Mouse (Mus musculus) embryonic facial prominence, embryonic 11.5 days (tissue): ENCODE measurements at regions not wholly inside any gene's neighbourhood (a gene's known extent, or its start where the extent isn't known, plus 50 kb on each side); places are given as distances from the start of the nearest gene placed in this dataset.

Source experiments
- ATAC-seq: fragments of 200-750 bp; cut with Nextera tagmentation; replicated peaks from 2 replicates; pipeline ENCODE4 v1.8.0; 2017; ENCODE audit warnings: low read depth; ENCODE audit not compliant: insufficient number of reproducible peaks, low FRiP score, low TSS enrichment
- DNase-seq: peaks from one replicate; pipeline ENCODE4 v3.0.0-alpha.2; 2015; ENCODE audit warnings: low spot score
- H3K27ac ChIP-seq: fragments of 300-500 bp; sonication (generic); replicated peaks from 2 replicates; pipeline ENCODE4 v1.5.1; 2014; ENCODE audit warnings: mild to moderate bottlenecking, low read depth, low read length, control low read depth
- H3K27me3 ChIP-seq: fragments of 300-500 bp; sonication (generic); 2 replicates; pipeline ENCODE4 v1.6.1; 2014; ENCODE audit warnings: mild to moderate bottlenecking, low read length, moderate library complexity, mixed read lengths; ENCODE audit not compliant: control insufficient read depth, insufficient read depth
- H3K36me3 ChIP-seq: fragments of 300-500 bp; sonication (generic); replicated peaks from 2 replicates; pipeline ENCODE4 v1.6.1; 2014; ENCODE audit warnings: low read depth, mild to moderate bottlenecking, low read length, moderate library complexity, mixed read lengths; ENCODE audit not compliant: control insufficient read depth, insufficient read depth
- H3K4me1 ChIP-seq: fragments of 300-500 bp; sonication (generic); 2 replicates; pipeline ENCODE4 v1.6.1; 2014; ENCODE audit warnings: low read length, mixed read lengths; ENCODE audit not compliant: control insufficient read depth, insufficient read depth
- H3K4me2 ChIP-seq: fragments of 300-500 bp; sonication (generic); 2 replicates; pipeline ENCODE4 v1.6.1; 2014; ENCODE audit warnings: low read depth, mild to moderate bottlenecking, control low read depth, low read length, moderate library complexity
- H3K4me3 ChIP-seq: fragments of 300-500 bp; sonication (generic); 2 replicates; pipeline ENCODE4 v1.5.1; 2014; ENCODE audit warnings: low read depth, low read length, control low read depth
- H3K9ac ChIP-seq: fragments of 300-500 bp; sonication (generic); replicated peaks from 2 replicates; pipeline ENCODE4 v1.6.1; 2014; ENCODE audit warnings: mild to moderate bottlenecking, control low read depth, low read length
- H3K9me3 ChIP-seq: fragments of 300-500 bp; sonication (generic); replicated peaks from 2 replicates; pipeline ENCODE4 v1.6.1; 2016; ENCODE audit warnings: mild to moderate bottlenecking, low read length, inconsistent platforms, mixed read lengths; ENCODE audit not compliant: control insufficient read depth
- WGBS: fragments of 180-500 bp; shearing (Covaris S2); extraction: QIAGEN DNeasy Blood & Tissue Kit; methylation state at CpG from one replicate; pipeline ENCODE4 v1.1.7; 2014; 5-methylcytosine and 5-hydroxymethylcytosine counted together

DNA sequence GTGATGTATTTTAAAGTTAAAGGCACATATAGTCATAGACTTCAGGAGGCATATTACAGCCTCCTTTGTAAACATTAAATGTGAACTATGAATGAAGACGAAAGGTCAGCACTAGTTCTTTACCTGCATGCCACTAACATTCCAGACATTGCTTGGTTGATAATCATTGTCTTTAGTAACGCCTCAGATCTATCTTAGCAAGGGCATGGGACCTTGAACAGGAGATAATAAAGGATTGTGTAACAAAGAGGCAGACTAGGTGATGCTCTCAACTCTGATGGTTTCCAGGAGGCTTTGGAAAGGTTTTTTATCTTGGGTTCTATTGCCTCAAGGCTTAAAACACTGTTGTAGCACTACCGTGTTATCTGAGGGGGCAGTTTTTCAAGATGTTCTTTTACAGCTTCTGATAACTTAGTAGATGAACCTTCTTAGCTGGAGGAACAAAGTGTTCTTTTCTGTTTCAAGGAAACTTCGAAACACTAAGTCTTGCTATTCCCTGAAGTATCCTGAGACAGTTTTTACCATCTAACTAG is 82.9 kb upstream of the Tent5a start:
- Histone ChIP-seq H3K36me3 (no peaks in the 10 kb centered on the region), H3K9ac (no peak overlapping the region), H3K4me1 (no peaks in the 10 kb centered on the region), H3K4me3 (no peak overlapping the region), H3K9me3 (no peaks in the 10 kb centered on the region), H3K4me2 (no peak overlapping the region), H3K27me3 (no peaks in the 10 kb centered on the region), H3K27ac (no peak overlapping the region)
- 74% methylated on average over 4 of the region's 4 CpGs for WGBS
- DNase-seq, result no peak
- ATAC-seq, result no peak

DNA sequence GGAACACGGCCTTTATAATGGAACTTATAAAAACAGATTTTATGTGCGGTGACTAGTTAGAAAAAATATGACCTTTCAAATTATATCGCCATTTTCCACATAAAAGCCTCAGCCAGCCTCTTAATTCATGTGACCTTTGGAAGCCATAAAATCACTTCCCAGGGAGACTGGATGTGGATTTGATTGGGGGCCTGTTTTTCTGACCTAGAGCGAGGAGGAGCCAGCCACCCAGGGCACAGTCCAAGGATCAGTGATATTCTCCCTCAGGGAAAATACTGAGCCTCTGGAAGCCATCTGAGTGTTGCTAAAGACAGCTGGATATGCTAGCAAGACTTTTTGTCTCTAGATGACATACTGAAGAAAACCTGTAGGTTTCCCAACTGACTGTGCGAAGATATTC is 81.3 kb upstream of the Tent5a start:
- Histone ChIP-seq H3K27me3 (no peaks in the 10 kb centered on the region), H3K27ac (no peak overlapping the region), H3K4me1 (no peaks in the 10 kb centered on the region), H3K4me2 (no peak overlapping the region), H3K9me3 (no peaks in the 10 kb centered on the region), H3K4me3 (no peak overlapping the region), H3K36me3 (no peaks in the 10 kb centered on the region), H3K9ac (no peak overlapping the region)
- 65% methylated on average over 5 of the region's 5 CpGs for WGBS
- no peak for ATAC-seq
- no peak for DNase-seq

DNA sequence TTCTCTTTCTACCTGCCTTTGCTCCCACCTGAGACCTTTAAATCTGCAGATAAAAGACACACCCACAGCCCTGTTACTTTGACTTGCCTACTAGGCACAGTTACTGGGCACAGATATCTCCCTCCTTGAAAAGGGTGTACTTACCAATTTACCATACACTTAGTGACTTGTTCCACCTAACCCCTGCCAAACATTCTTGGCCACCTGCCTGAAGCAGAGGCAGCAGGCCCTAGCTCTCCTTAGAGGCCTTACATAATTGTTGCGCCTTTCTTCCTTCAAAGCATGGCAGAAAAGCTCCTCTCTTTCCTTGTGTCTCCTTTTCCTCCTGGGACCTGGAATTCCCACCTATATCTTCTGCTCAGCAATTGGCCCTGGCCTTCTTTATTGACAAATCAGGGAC is 80.4 kb upstream of the Tent5a start:
- no peaks in the 10 kb centered on the region for H3K36me3 ChIP-seq
- H3K4me3 ChIP-seq, result no peak overlapping the region
- DNase-seq (no peak), ATAC-seq (no peak)
- no peak overlapping the region for H3K4me2 ChIP-seq
- H3K27ac ChIP-seq, result no peak overlapping the region
- H3K27me3 ChIP-seq, result no peaks in the 10 kb centered on the region
- no peaks in the 10 kb centered on the region for H3K4me1 ChIP-seq
- H3K9ac ChIP-seq, result no peak overlapping the region
- WGBS, result 100% methylated on average over 1 of the region's 1 CpGs
- no peaks in the 10 kb centered on the region for H3K9me3 ChIP-seq

DNA sequence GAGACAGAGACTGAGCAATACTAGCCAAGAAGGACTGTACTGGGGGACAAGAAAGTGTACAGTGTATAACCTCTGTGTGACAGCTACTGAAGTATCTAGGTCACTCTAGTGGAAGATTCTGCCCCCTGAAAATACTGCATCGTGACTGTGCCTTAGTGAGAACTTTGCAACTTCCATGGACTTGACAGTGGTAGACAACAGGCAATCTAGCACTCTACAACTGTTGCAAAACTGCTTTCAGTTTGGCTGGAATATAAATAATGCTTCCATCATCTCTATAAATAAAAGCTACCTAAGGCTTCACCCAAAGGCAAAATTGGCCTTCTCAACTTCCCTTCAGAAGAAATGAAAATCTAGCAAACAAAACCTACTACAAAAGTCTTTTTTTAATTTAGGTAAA is 74.6 kb upstream of the Tent5a start:
- no peak overlapping the region for H3K4me2 ChIP-seq
- no peak overlapping the region for H3K4me3 ChIP-seq
- H3K36me3 ChIP-seq, result no peaks in the 10 kb centered on the region
- no peak overlapping the region for H3K9ac ChIP-seq
- H3K9me3 ChIP-seq, result no peaks in the 10 kb centered on the region
- DNase-seq (no peak), ATAC-seq (no peak)
- WGBS, result 87% methylated on average over 1 of the region's 1 CpGs
- H3K27me3 ChIP-seq, result no peaks in the 10 kb centered on the region
- H3K27ac ChIP-seq, result no peak overlapping the region
- no peaks in the 10 kb centered on the region for H3K4me1 ChIP-seq

DNA sequence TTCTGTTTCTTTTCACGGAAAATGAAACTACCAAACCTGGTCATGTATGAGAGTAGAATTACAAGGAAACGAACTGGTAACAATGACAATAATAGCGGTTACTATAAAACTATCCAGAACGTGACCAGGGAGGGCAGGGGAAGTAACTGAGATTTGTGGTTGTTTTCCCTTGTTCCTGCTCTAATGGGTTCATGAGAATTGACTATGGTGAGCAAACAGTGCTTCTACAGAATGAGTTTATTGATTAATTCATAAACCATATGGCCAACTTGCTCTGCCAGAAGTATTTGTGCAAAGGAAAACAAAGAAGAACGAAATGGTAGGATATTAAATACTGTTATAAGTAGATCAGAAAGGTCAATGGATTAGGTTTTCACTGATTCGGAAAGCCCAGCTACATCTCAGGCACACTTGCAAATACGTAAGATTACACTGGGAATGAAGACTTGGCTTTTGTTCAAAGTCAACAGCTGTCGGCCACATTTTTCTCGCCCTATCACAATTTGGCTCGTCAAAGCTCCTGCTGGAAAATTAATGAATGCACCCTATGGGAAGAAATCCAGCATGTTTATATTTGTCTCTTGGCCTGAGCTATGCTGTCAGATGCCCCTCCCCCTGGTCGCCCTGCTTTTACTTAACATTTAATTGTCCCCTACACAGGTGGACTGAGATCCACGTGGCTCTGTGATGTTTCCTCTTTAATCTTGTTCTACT is 73.6 kb upstream of the Tent5a start:
- H3K36me3 ChIP-seq, result no peaks in the 10 kb centered on the region
- 71% methylated on average over 12 of the region's 12 CpGs for WGBS
- no peak overlapping the region for H3K9ac ChIP-seq
- no peak for DNase-seq
- no peaks in the 10 kb centered on the region for H3K4me1 ChIP-seq
- H3K4me3 ChIP-seq, result no peak overlapping the region
- ATAC-seq, result no peak
- H3K27me3 ChIP-seq, result no peaks in the 10 kb centered on the region
- H3K4me2 ChIP-seq, result no peak overlapping the region
- no peak overlapping the region for H3K27ac ChIP-seq
- no peaks in the 10 kb centered on the region for H3K9me3 ChIP-seq

DNA sequence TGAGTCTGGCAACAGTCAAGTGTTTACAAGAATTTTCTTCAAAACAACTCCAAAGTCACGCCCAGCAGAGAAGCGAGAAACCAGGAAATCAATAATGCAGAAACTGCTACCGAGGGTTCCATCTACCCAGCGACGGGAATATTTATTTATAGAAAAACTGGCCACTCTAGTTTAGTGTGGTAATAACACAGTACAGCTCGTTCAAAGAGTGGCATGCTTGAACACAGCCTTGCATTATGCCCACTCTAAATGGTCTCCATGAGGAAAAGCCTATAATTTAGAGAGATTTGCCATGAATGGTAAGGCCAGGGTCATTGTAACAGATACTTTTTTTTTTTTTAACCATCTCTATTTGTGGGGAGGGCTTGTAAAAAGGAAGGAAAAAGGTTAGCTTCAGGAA is 67.8 kb upstream of the Tent5a start:
- WGBS, result 75% methylated on average over 6 of the region's 6 CpGs
- no peaks in the 10 kb centered on the region for H3K9me3 ChIP-seq
- H3K4me3 ChIP-seq, result no peak overlapping the region
- no peak for DNase-seq
- no peak overlapping the region for H3K4me2 ChIP-seq
- H3K9ac ChIP-seq, result no peak overlapping the region
- no peaks in the 10 kb centered on the region for H3K36me3 ChIP-seq
- H3K4me1 ChIP-seq, result no peaks in the 10 kb centered on the region
- ATAC-seq, result no peak
- H3K27me3 ChIP-seq, result no peaks in the 10 kb centered on the region
- H3K27ac ChIP-seq, result no peak overlapping the region

DNA sequence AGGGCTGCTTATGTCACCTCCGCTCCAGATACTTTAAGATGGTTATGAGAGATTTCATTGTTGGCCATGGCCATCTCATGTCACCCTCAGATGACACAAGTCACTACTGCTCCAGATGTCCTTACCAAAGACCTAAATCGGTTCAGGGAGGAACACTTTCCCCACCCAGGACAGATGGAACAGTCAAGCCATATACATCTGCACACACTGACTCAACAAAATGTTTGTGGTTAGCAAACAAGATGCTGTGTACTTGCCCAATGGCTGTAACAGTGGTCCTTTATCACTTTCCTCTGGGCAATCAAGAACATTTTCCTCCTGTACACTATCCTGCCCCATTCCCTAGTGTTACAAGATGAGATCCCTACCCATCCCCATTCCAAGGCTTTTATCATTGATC is 64.1 kb upstream of the Tent5a start:
- Histone ChIP-seq H3K27me3 (no peaks in the 10 kb centered on the region), H3K4me1 (no peaks in the 10 kb centered on the region), H3K27ac (no peak overlapping the region), H3K36me3 (no peaks in the 10 kb centered on the region), H3K4me2 (no peak overlapping the region), H3K9me3 (no peaks in the 10 kb centered on the region), H3K4me3 (no peak overlapping the region), H3K9ac (no peak overlapping the region)
- DNase-seq, result no peak
- WGBS, result 89% methylated on average over 2 of the region's 2 CpGs
- no peak for ATAC-seq

DNA sequence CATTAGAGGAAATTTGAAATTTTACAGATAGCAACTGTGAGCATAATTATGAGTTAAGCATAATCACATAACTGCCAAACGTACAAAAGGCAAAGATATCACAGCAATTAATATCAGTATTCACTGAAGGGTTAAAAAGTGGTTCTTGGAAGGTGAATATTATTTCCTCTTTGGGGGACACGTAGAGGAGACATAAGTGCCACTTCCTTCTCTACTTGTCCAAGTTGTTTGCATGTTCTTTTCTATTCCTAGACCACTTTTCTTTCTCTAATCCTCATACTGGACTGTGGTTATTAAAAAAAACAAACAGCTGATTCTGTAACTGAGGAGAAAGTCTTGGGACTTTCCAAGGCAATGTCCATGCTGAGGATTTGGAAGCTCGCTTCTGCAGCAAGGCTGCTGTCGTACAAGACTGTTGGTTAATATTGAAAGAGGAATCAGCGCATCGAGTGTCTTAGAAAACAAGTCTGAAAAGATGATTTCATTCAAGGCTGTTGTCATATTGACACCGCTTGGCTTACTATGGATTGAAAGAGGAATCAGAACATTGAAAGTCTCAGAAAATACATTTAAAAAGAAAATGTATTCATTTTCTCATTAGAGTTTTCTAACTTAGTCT is 61.7 kb upstream of the Tent5a start:
- no peak overlapping the region for H3K4me2 ChIP-seq
- ATAC-seq (no peak), DNase-seq (no peak)
- no peaks in the 10 kb centered on the region for H3K9me3 ChIP-seq
- H3K4me3 ChIP-seq, result no peak overlapping the region
- 85% methylated on average over 7 of the region's 7 CpGs for WGBS
- H3K27me3 ChIP-seq, result no peaks in the 10 kb centered on the region
- H3K36me3 ChIP-seq, result no peaks in the 10 kb centered on the region
- H3K9ac ChIP-seq, result no peak overlapping the region
- H3K27ac ChIP-seq, result no peak overlapping the region
- H3K4me1 ChIP-seq, result no peaks in the 10 kb centered on the region
